Mouse (Mus musculus) adrenal gland, postnatal 14 days (tissue): ENCODE results near the gene Lcat. TPM values are rescaled to one million over a fixed set of nuclear protein-coding genes. Genes with fewer than 3 reads are reported as not detected.
A peak's percentile ranks its signal among the peaks of the same experiment; 100 is the strongest.

Experiments used
- DNase-seq: peaks from one replicate; pipeline ENCODE4 v3.0.0; 2021; ENCODE audit warnings: mixed read lengths
- total RNA-seq: library from RNA; stranded (reverse); gene quantifications from 2 replicates; pipeline ENCODE4 v1.2.3, GENCODE M21; 2021

Lcat gene
- total RNA-seq, 1 experiment from 2014 or later, result 54.9 TPM

DNA sequence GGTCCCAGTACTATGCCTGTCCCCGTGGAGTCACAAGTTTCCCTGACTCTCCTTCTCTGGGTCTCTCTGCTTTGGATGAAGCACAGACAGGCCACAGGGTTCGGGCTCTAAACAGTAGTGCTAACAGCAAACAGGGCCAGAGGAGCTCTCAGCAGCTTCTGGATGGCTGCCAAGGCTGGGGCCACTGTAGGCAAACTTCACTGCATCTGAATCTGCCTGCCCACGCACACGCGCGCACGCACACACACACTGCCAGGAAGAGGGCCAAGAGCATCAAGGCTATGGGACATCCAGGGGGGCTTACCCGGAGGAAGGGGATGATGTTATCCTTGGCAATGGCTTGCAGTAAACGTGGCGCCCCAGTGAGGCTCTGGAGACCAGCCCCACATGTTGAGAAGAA lies 6.2 kb upstream of the Lcat start:
- peak; percentile 76 for DNase-seq

DNA sequence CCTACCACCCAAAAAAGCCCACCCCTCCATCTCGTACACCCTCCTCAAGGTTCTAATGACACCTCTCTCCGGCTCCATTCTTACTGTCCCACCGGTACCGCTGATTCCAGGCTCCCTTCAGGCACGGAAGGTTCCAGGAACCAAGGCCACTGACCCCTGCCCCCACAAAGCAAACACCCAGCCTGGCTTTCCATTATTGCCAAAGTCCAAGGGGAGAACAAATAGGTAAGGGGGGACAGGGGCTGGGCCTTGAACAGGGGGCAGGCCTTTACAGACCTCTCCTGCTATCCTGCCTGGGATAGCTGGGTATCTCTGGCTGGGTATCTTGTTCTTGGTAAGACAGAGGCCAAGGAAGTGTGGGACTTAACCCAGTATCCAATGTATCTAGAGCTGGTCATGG lies 640 bp downstream of the Lcat start:
- no peak for DNase-seq

DNA sequence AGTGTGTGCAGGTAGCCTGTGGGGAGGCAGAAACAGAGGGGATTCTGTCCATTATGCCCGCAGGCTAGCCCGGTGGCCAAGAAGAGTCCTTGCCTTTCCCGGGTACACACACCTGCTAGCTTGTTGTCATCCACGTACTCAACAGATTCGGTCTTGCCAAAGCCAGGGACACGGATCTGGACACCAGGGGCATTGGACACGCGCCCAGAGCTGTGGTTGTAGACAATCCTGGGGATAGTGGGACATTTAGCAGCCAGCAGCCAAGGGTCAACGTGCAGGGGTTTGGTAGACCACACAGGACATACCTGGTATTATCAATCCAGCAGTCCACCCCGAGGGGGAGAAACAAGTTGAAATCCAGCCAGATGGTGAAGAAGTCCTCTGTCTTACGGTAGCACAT lies 1.2 kb downstream of the Lcat start:
- no peak for DNase-seq

DNA sequence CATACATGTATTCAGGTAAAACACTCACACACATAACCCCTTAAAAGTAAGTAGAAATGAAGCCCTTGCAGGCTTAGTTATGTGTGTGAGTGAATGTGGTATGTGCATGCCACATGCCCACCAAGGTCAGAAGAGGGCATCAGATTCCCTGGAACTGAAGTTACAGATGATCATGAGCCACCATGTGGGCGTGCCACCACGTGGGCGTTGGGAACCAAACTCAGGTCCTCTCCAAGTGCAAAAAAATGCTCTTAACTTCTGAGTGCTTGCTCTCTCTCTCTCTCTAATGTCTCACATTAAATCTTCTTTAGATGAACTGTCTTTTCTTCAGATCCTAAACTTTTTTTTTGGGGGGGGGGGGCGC lies 4.9 kb downstream of the Lcat start, which contains the start of gene Psmb10:
Psmb10 (minus strand) TSS at position 139 of the 364 bp plus-strand sequence.
- peak; percentile 72 for DNase-seq

DNA sequence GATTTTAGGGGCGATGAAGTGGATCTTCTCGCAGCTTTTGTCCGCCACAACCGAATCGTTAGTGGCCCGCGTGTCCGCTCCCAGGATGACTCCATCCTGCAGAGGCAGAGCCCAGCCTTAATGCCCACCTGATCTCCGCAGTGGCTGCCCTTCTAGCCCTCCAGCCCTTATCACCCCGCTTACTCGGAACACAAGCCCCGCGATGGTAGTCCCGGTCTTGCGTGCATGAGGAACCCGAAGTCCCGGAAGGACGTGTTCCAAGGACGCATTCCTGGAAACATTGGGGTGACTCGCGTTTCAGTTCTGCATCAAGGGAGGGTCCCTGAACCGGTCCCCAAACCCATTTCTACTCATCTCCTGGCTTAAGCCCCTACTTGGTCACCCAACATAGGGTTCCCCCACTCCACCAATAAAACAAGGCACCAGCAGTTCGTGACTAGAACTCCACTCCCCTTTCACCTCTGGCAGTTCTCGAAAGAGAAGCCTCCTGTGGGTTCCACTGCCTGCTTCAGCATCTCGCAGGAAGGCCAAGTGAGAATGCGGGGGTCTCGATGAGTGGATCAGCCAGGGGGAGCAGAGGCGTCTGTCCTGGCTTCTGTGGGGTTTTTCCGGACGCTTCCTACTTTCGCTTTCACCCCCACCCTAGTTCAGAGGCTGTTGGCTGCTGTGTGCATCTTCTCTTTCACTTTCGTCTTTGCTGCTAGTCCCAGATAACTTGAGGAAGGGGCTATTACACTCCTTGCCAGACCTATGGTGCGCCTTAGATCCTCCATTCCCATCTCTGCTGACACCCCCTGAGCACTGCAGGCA lies 5.5 kb downstream of the Lcat start:
- peak; percentile 74 for DNase-seq

DNA sequence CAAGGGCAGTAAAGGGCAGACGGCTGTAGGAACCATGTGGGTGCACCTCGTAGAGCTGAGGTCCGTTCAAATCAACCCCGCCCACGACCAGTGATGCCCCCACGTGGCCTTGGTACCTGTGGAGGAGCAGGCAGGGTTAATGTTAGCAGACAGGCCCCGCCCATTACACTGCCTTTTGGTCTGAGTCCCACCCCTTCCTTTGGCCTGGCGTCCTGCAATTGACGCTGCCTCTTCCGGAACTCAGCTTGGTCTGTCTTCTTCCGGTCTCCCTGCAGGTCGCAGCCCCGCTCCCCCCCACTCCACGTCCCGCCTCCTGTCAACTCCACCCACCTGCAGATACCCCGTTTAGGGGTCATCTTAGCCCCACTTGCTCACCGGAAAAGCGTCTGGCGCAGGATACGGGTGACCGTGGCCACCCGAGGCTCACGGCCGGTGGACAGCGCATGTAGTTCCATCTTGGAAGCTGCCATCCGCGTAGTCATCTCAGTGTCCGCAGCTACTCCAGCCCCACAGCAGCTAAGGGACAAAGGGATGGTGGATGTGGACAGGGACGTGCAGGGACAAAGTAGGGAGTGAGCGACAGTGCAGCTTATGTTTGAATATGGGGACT lies 6.2 kb downstream of the Lcat start:
- peak; percentile 94 for DNase-seq

DNA sequence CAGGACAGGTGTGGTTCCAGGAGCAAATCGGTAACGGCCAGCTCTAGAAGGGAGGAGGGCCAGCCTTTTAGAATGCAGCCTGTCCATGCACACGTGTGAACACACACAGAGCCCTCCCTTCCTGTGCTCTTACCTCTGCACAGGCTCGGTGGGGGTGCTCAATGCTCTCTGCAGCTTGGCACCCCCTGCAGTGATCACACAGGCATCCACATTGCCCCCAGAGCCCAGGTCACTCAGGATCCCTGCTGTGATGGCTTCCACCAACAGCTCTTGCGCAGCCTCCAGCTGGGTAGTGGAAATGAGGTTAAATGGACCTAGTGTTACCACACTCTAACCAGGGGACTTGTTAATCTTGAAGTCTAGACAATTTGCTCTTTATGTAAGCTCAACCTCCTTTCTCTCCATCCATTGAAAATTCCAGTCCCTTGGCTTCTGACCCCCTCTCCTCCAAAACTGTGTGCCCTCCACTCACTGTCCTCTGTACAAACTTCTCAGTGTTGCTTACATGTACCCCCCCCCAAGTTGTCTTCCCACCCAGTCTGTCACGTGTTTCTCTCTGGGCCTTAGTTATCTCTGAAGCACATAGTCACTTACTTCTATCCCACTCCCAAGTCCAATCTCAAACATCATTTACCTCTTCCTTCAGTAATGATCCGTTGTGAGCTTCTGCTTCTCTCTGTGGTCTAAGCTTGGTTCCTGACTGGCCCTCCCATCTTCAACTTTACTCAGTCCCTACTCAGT lies 7.1 kb downstream of the Lcat start:
- DNase-seq, result no peak

DNA sequence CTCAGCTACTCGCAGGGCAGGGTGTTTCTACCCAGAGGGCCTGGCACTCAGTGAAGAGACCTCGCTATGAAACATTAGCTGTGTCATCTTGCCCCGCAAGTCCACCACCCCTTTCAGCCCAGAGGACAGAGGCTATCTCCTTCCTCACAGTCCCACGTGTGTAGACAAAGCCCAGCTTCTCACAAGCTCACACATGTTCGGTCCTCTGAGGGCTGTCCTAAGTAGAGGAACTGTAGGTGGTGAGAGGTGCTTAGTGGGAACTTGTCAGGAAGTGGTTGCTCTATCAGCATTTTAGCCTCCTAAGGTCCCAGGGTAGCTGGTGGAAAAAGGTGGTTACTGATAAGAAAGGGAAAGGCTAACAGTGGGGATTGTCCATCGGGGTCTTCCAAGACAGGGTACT lies 8.1 kb downstream of the Lcat start:
- no peak for DNase-seq

DNA sequence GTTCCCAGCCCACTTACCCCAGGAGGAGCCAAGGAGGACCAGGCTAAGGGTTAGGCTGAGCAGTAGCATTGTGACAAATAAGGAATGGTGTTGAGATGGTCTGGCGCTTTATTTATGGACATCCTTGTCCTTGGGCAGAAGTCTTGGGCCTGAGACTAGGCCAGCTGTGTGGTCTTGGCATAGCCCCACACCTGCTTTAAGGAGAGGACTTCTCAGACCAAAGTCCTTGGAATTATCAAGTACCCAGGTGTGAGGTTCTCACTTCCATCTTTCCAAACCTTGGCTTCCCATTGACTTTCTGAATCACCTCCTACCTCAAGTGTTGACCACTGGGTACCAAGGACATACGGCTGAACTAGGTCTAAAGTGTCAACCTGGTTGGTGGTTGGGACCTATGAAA lies 9.4 kb downstream of the Lcat start, which contains the start of gene Ctrl:
Ctrl (minus strand) TSS at position 101 of the 400 bp plus-strand sequence.
- no peak for DNase-seq

DNA sequence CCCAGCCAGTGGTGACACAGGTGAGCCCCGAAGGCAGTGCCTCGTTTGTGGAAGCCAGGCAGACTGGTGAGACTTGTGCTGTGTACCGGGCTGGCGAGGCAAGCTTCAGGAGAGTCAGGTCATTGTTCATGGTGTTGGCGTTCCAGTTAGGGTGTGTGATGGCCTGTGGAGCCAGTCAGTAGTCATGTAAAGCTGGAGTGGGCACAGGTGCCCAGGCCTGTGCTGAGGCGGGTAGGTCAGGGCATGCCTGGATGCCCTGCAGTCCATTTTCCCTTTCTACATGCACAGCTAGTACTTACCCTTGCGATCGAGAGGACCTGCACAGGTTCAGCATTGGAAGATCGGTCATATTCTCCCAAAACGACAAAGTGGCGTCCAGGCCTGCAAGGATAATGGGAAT lies 10.7 kb downstream of the Lcat start:
- DNase-seq, result no peak

DNA sequence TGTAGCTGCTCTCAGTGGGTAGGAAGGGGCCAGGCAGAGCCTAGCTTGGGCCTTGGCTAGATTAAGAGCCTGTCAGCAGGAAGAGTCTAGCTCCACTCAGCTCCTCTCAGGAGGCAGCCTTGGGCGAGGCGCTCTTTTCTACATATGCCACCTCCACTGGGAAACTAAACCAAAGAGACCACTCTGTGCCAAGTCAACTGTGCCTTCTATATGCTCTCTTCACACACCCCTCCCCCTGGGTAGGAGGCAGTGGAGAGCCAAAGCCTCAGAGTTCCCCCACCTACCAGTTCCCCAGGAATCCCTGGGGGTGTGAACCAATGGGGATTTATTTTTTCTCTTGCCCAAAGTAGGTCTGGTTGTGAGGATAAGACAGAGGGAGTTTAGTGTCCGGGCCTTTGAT lies 11.9 kb downstream of the Lcat start:
- no peak for DNase-seq

DNA sequence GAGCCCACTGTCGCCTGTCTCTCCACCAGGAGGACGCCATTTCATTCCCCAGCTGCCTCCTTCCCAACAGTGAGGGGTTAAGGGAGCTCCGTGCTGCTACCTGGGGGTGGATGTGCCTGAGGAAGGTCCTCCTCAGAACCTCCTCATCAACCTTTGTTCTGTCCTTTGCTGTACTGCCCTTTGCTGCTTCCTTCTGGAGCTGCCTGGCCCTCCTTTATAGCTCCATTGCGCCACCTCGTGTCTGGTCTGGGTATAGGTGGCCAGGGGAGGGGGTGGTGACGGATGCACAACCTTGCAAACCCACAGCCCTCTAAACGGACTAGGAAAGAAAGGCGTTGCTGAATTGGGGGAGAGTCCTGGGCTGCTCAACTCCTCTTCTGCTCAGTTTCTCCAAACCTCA lies 12.6 kb downstream of the Lcat start:
- DNase-seq, result peak; percentile 93

DNA sequence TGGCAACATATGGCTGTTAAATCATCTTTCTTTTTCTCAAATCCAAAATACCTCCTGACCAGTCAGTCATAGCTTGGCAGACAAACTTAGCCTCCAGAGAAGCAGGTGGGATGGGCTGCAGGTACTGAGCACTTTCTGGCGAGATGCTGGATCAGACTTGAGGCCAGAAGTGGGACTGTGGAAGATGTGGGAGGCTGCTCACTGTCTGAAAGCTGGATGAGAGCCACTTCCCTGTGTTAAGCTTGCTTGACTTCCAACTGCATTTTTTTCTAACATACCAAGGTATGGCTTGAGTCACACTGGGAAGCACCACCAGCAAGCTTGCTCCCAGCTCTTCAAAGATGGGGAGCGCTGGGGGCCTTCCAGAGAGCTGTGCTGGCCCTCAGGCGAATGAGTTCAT lies 18.1 kb downstream of the Lcat start:
- DNase-seq, result no peak

DNA sequence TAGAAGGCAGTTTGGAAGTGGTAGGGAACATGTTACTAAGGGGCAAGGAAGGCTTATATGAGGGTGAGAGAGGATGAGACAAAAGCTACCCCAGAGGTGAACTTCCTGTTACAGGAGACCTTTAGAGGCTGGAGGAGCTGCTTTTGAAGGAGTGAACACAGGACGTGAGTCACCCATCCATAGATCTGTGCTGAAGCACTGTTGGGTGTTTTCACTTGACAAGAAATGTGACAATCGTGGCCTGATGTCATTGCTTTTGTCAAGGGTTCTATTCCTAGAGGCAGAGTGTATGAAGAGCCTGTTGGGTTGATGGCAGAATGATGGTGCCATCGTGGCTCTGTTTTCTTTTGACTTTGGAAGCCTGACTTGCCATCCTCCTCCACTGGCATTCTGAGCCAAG lies 23.8 kb downstream of the Lcat start:
- DNase-seq, result no peak

DNA sequence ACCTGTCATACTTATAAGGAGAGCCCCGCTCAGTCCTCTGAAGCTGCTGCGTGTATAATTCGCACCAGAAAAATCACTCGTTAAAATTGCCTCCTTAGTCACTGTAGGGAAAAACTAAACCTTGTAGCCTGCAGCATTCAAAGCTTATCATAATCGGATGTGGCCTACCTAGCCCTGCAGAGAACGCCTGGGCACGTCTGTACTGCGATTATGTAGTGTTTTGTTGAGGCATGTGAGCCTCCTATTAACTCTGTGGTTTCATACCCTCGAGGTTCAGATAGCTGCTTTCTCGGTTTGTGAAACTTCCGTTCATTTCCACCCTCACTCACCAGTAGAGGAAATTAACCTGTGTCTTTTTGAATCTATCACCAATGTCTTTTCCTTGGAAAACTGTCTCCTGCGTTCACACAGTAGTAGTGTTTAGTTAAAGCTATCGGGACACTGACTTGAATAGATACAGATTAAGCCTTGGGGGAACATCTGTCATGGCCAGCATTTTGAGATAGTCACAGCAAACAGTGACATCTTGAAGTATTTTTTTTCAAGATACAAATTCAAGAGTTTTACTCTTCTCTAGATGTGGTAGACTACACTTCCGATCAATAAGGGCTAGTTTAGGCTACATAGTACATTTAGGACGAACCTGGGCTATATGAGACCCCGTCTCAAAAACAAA lies 42.1 kb downstream of the Lcat start:
- DNase-seq, result no peak

DNA sequence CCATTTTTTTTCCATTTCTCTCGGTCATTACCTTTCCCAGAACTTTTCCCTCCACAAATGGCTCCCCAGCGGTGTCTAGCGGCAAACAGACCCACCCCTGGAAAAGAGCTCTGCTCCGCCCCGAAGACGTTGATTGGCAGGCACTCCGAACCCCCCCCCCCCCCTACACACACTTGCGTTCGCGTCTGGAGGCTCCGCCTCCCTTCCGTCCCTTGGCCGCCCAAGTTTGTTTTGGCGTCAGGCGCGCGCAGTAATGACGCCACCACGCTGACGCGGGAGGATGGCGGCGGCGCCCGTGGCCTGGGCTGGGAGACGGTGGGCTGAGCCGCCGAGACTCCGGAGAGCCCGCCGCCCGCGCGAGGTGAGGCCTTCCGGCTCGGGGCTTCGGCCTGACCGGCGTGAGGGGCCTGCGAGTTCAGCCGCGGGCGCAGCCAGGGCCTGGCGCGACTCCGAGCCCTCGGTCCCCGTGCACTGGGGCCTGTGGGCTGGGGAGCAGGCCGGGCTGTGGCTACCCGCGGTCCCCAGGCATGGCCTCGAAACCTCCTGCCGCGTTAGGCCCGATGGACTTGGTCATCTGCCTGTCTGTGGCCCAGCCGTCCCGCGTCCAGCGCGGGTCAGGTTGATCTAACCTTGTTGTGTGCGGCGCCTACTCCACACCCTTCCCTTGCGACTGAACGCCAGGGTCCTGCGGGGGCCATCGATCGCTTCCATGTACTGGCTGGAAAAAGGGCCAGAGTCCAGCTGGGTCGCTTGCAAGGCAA lies 42.8 kb downstream of the Lcat start, which contains the start of gene Pskh1:
Pskh1 (plus strand) TSS at position 262 of the 761 bp plus-strand sequence.
- DNase-seq, result peak; percentile 96

DNA sequence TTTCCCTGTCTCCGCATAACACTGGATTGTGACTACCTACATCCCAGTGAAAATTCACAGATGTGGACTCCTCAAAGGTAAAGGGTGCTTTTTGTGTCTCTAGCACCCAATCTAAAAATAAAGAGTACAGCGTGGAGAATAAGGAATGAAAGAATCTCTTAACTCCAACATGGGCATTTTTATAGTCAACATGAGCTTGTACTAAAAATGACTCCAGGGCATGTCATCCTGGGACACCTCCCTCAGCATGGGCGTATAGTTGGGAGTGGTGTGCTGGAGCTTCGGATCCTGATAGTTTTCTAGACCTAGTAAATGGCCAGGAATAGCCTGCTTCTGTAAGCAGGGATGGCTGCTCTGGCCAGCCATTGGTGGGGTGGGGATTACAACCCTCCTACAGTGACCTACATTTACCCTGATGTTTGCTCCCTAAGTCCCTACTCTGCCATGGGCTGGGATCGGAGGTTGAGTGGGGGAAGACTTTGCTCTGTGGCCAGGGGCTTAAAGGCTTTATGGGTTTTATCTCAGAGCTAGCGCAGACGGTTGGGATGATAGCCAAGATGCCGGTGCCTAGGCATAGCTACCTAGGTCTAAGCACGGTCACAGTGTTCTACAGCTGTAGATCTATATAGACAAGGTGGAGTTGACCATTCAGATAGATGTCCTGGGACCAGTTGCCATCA lies 45.2 kb downstream of the Lcat start:
- DNase-seq, result no peak

DNA sequence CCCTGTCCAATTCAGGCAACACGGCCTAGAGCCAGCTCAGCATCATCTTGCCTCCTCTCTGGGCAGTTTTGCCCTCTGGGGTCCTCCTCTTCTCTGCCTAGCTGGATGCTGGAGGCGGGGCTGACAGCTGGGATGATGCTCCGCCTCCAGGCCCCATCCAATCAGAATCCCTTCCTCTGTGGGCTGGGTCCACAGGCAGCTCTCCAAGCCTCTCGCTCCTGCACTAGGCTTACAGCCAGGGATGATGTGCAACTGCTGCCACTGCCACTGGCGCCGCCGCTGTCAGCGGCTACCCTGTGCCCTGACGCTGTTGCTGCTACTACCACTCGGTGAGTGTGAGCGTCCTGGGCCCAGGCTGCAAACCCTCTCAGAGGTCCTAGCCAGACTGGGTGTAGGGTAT lies 49.8 kb downstream of the Lcat start, which contains the start of gene Nrn1l:
Nrn1l (plus strand) TSS at position 229 of the 400 bp plus-strand sequence.
- peak; percentile 89 for DNase-seq

DNA sequence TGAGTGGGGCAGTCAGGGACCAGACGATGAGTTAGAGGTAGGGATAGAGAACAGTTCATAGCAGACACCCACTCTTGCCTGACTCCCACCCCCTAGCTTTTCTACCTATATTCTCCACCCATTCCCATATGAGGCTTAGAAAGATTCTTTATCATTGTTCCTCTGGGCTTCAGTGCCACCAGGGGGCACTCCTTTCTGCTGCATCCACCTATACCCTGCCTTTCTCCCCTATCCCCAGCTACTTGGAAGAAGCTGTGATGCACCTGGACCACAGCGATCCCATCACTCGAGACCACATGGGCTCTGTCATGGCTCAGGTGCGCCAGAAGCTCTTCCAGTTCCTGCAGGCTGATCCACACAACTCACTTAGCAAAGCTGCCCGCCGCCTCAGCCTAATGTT lies 50.8 kb downstream of the Lcat start:
- peak; percentile 39 for DNase-seq

DNA sequence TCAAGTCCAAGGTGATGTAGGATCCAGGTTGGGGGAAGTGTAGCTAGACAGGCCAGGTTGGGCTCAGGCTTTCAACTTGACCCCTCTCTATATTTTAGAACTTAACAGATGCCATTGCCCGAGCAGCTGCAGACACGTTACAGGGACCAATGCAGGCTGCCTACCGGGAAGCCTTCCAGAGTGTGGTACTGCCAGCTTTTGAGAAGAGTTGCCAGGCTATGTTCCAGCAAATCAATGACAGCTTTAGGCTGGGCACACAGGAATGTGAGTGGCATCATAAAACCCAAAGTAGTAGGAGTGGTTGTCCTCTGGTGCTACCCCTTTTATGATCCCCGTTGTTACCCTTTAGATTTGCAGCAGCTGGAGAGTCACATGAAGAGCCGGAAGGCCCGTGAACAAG lies 52.3 kb downstream of the Lcat start:
- DNase-seq, result no peak
